Mouse (Mus musculus) thymus, adult 2 months (tissue): ENCODE measurements at regions not wholly inside any gene's neighbourhood (a gene's known extent, or its start where the extent isn't known, plus 50 kb on each side); places are given as distances from the start of the nearest gene placed in this dataset.

Source experiments
- DNase-seq: peaks from one replicate; pipeline ENCODE4 v3.0.0; 2021
- H3K27ac ChIP-seq: fragments of 200-500 bp; 2 replicates; pipeline ENCODE4 v1.5.1; 2012; ENCODE audit warnings: low read length, control low read depth; ENCODE audit not compliant: control insufficient read depth, insufficient read depth
- H3K27me3 ChIP-seq: fragments of 200-500 bp; 2 replicates; pipeline ENCODE4 v1.6.1; 2012; ENCODE audit warnings: mild to moderate bottlenecking, low read length, moderate library complexity, mixed read lengths; ENCODE audit not compliant: control insufficient read depth, insufficient read depth
- H3K36me3 ChIP-seq: fragments of 200-500 bp; 2 replicates; pipeline ENCODE4 v1.6.1; 2012; ENCODE audit warnings: mild to moderate bottlenecking, low read length, moderate library complexity; ENCODE audit not compliant: control insufficient read depth, insufficient read depth
- H3K4me1 ChIP-seq: fragments of 200-500 bp; replicated peaks from 2 replicates; pipeline ENCODE4 v1.6.1; 2012; ENCODE audit warnings: low read length; ENCODE audit not compliant: control insufficient read depth, insufficient read depth
- H3K4me3 ChIP-seq: fragments of 200-500 bp; 2 replicates; pipeline ENCODE4 v1.5.1; 2012; ENCODE audit warnings: mild to moderate bottlenecking, low read length, control low read depth, moderate library complexity; ENCODE audit not compliant: control insufficient read depth, insufficient read depth
- CTCF ChIP-seq: fragments of 200-500 bp; IDR thresholded peaks from 2 replicates; pipeline ENCODE4 v1.5.1; 2012; ENCODE audit warnings: mild to moderate bottlenecking, control low read depth, low read length, moderate library complexity, borderline replicate concordance; ENCODE audit not compliant: control insufficient read depth, poor library complexity, insufficient read depth; ENCODE audit errors: extremely low read depth
- POLR2A ChIP-seq: fragments of 200-500 bp; IDR thresholded peaks from 2 replicates; pipeline ENCODE4 v1.6.1; 2012; ENCODE audit warnings: mild to moderate bottlenecking, low read length, control low read depth, moderate library complexity; ENCODE audit not compliant: control insufficient read depth, poor library complexity, insufficient read depth; ENCODE audit errors: extremely low read depth
- WGBS: fragments of 180-500 bp; shearing (Covaris S2); methylation state at CpG from one replicate; pipeline ENCODE4 v1.1.7; 2018; 5-methylcytosine and 5-hydroxymethylcytosine counted together

- no peaks in the 10 kb centered on the region for H3K36me3 ChIP-seq
- no peaks in the 10 kb centered on the region for H3K27me3 ChIP-seq
- H3K4me3 ChIP-seq = no peak overlapping the region
- TF ChIP-seq CTCF = no peak
- no peak for TF ChIP-seq POLR2A
- WGBS = 76% methylated on average over 7 of the region's 7 CpGs
- H3K27ac ChIP-seq = no peak overlapping the region
- no peak for DNase-seq
- H3K4me1 ChIP-seq = peaks cover 3% of the 10 kb centered on the region; the same call in 1 of the 2 replicates
Measured at GRCm38 (mm10) chr17:35758769-35759168, 54.3 kb upstream of the Ddr1 start.

DNA sequence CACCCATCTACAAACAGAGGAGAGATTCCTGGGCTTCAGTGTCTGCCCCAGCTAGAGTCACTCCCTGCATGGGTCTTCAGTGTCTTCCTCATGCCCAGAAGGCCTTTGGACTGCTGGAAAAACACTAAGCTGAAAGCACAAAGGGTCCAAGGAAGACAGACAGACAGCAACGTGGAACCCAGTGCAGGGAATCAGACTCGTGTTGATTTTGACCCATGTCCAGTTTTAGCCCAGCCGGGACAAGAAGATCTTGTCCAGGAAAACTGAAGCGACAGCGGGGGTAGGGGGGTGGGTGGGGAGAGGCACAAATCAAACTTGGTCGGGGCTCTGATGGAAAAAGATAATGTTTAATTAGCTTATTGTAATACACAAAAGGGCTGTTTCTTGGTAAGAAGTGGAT lies 55.3 kb upstream of the Ddr1 start:
- Histone ChIP-seq H3K27me3 (no peaks in the 10 kb centered on the region), H3K4me1 (peaks cover 3% of the 10 kb centered on the region; the same call in 1 of the 2 replicates), H3K27ac (no peak overlapping the region), H3K4me3 (no peak overlapping the region), H3K36me3 (no peaks in the 10 kb centered on the region)
- 85% methylated on average over 6 of the region's 6 CpGs for WGBS
- no peak for DNase-seq
- TF ChIP-seq CTCF (no peak), POLR2A (no peak)

DNA sequence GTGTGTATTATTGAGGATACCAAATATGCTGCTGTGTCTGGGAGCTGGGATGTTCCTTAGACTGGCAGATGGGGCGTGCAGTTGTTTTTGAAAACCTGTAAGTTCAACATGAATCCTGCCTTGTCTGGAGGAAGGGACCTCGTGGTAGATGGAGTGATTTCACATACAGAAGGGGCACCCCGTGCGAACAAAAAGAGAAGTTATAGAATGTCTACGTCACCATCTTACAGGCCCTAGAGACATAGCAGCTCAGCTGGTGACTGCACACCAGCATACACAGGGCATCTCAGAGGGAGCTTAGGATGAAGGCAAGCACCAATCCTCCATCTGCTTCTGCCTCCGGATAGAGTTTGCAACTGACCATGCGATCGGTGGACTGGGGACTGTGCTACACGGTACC lies 58.2 kb upstream of the Ddr1 start:
- peaks cover 14% of the 10 kb centered on the region for H3K4me1 ChIP-seq
- 74% methylated on average over 9 of the region's 9 CpGs for WGBS
- no peaks in the 10 kb centered on the region for H3K36me3 ChIP-seq
- DNase-seq = no peak
- H3K4me3 ChIP-seq = no peak overlapping the region
- TF ChIP-seq POLR2A = no peak
- no peak for TF ChIP-seq CTCF
- H3K27ac ChIP-seq = no peak overlapping the region
- H3K27me3 ChIP-seq = no peaks in the 10 kb centered on the region

DNA sequence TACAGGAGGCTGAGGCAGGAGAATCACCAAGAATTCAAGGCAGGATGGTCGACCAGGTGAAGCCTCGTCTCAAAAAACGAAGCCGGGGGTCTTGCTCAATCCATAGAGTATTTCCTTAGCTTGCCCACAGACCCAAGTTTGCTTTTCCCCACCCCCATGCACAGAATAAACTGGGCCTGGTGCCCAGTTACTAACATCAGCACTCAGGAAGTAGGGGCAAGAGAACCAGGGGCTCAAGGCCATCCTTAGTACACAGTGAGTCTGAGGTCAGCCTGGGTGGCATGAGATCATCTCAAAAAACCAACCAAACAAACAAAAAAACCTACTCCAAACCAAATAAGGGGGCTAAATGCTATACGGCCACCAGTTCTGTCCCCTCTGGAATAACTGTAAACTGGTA lies 58.4 kb upstream of the Ier3 start:
- WGBS = 91% methylated on average over 5 of the region's 5 CpGs
- Histone ChIP-seq H3K27me3 (no peaks in the 10 kb centered on the region), H3K36me3 (no peaks in the 10 kb centered on the region), H3K4me1 (peaks cover 14% of the 10 kb centered on the region), H3K4me3 (no peak overlapping the region), H3K27ac (no peak overlapping the region)
- DNase-seq = no peak
- no peak for TF ChIP-seq CTCF
- no peak for TF ChIP-seq POLR2A

DNA sequence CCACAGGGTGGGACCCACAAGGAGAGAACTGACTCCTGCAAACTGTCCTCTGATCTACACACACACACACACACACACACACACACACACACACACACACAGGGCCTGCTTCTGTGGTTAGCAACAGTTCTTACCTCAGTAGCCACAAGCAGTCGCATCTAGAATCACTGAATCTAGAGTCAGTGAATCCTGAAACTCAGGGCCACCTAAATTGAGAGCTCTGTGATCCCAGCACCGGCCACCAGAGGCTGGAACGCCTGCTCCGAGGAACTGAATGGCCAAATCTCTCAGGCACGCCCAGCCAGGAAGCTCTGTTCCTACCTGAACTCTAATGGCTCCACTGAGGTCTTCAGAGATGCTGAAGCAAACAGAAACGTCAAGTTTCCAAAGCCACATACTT lies 57.6 kb upstream of the Ier3 start:
- WGBS = 11% methylated on average over 6 of the region's 6 CpGs
- TF ChIP-seq CTCF (no peak), POLR2A (no peak)
- Histone ChIP-seq H3K27ac (no peak overlapping the region), H3K4me3 (no peak overlapping the region), H3K4me1 (peaks cover 14% of the 10 kb centered on the region), H3K36me3 (no peaks in the 10 kb centered on the region), H3K27me3 (no peaks in the 10 kb centered on the region)
- DNase-seq = peak; percentile 39

DNA sequence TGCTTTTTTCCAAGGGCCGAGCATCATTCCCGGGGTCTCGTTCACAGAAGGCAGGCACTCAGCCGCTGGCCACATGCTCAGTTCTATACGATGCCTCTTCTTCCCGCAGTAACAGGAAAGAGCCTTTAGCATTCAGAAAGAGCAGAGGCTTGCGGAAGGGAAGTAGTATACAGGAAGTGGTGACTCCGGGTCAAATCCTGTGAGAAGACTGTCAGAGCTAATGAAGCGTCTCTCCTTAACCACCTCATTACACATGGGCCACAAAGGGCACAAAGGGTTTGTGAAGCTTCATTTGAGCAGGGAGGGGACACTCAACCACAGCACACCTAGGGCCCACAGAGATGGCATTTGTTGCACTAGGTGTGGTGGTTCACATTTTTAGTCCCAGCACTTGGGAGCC lies 55.1 kb upstream of the Ier3 start:
- Histone ChIP-seq H3K36me3 (no peaks in the 10 kb centered on the region), H3K4me1 (peaks cover 14% of the 10 kb centered on the region), H3K27ac (no peak overlapping the region), H3K4me3 (no peak overlapping the region), H3K27me3 (no peaks in the 10 kb centered on the region)
- peak; percentile 38 for DNase-seq
- TF ChIP-seq CTCF (no peak), POLR2A (no peak)
- 18% methylated on average over 9 of the region's 9 CpGs for WGBS
